Mouse (Mus musculus) ES-E14 (cell line): Measurements from ENCODE around the gene Mybbp1a.

ENCODE experiments used
- HCFC1 ChIP-seq: IDR thresholded peaks from 2 replicates; pipeline ENCODE4 v1.6.1; 2012; ENCODE audit warnings: low read length, inconsistent platforms, borderline replicate concordance; ENCODE audit not compliant: insufficient read depth
- ZC3H11A ChIP-seq: IDR thresholded peaks from 2 replicates; pipeline ENCODE4 v1.6.1; 2012; ENCODE audit warnings: low read depth, mild to moderate bottlenecking, inconsistent platforms, low read length, borderline replicate concordance
- ZNF384 ChIP-seq: IDR thresholded peaks from 2 replicates; pipeline ENCODE4 v1.6.1; 2012; ENCODE audit warnings: low read depth, low read length, inconsistent platforms

GRCm38 (mm10) chr11:72476074-72476625 lies 35.0 kb downstream of the Mybbp1a start:
- no peak for TF ChIP-seq ZC3H11A
- TF ChIP-seq ZNF384, result no peak
- no peak for TF ChIP-seq HCFC1
